Mouse (Mus musculus) small intestine, adult 2 months (tissue): Measurements from ENCODE around the gene 4430402I18Rik. TPM values are rescaled to one million over a fixed set of nuclear protein-coding genes. Genes with fewer than 3 reads are reported as not detected.

Experiments
- H3K27ac ChIP-seq: fragments of 200-500 bp; 2 replicates; pipeline ENCODE4 v1.5.1; 2012; ENCODE audit warnings: low read depth, low read length, control low read depth, inconsistent platforms; ENCODE audit not compliant: insufficient read depth
- H3K27me3 ChIP-seq: fragments of 200-500 bp; 2 replicates; pipeline ENCODE4 v1.6.1; 2012; ENCODE audit warnings: mild to moderate bottlenecking, moderate library complexity, low read length, inconsistent platforms; ENCODE audit not compliant: control insufficient read depth, insufficient read depth
- H3K36me3 ChIP-seq: fragments of 200-500 bp; 2 replicates; pipeline ENCODE4 v1.6.1; 2012; ENCODE audit warnings: mild to moderate bottlenecking, low read length, control low read depth, inconsistent platforms; ENCODE audit not compliant: control insufficient read depth, insufficient read depth
- H3K4me1 ChIP-seq: fragments of 200-500 bp; 2 replicates; pipeline ENCODE4 v1.6.1; 2012; ENCODE audit warnings: low read length, inconsistent platforms, mixed read lengths; ENCODE audit not compliant: control insufficient read depth, insufficient read depth, insufficient read length
- H3K4me3 ChIP-seq: fragments of 200-500 bp; 2 replicates; pipeline ENCODE4 v1.5.1; 2012; ENCODE audit warnings: low read depth, mild to moderate bottlenecking, control low read depth, inconsistent platforms, low read length, moderate library complexity
- CTCF ChIP-seq: fragments of 200-500 bp; IDR thresholded peaks from 2 replicates; pipeline ENCODE4 v1.5.1; 2012; ENCODE audit warnings: low read depth, mild to moderate bottlenecking, control low read depth, inconsistent platforms, low read length, moderate library complexity, mixed read lengths; ENCODE audit not compliant: insufficient replicate concordance, insufficient read length; ENCODE audit errors: extremely low read depth
- POLR2A ChIP-seq: fragments of 200-500 bp; IDR thresholded peaks from 2 replicates; pipeline ENCODE4 v1.6.1; 2012; ENCODE audit warnings: low read depth, mild to moderate bottlenecking, control low read depth, inconsistent platforms, low read length, moderate library complexity
- WGBS: fragments of 180-500 bp; shearing (Covaris S2); methylation state at CpG from one replicate; pipeline ENCODE4 v1.1.7; 2018; 5-methylcytosine and 5-hydroxymethylcytosine counted together
- polyA plus RNA-seq: library from polyadenylated mRNA; depleted of rRNA; stranded (reverse); fragments of >200 nt; gene quantifications from 2 replicates; pipeline ENCODE4 v1.2.3, GENCODE M21; 2012; rRNA removed

4430402I18Rik gene
- polyA plus RNA-seq, 1 experiment, result 0.38 TPM

DNA sequence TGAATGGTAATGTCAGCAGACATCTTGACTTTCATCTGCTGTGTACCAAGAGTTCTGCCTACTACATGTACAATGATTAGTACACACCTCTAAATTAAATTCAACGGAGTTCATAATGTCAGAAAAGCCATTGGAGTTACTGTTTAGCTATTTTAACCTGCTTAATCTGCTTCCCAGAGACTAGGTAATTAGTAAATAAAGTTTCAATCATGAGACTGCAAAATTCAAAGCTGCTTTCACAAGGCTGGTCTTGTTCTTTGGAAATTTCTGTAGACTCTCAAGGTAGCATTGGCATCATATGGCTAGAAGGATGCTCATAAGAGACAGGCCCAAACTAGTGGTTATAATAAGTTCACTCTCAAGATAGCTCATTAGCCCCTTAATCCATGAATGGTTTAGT lies 112.8 kb downstream of the 4430402I18Rik start:
- H3K4me1 ChIP-seq, result no peaks in the 10 kb centered on the region
- no peak overlapping the region for H3K27ac ChIP-seq
- H3K36me3 ChIP-seq, result no peaks in the 10 kb centered on the region
- 78% methylated on average over 1 of the region's 1 CpGs for WGBS
- TF ChIP-seq POLR2A (no peak), CTCF (no peak)
- no peak overlapping the region for H3K4me3 ChIP-seq
- H3K27me3 ChIP-seq, result no peaks in the 10 kb centered on the region

DNA sequence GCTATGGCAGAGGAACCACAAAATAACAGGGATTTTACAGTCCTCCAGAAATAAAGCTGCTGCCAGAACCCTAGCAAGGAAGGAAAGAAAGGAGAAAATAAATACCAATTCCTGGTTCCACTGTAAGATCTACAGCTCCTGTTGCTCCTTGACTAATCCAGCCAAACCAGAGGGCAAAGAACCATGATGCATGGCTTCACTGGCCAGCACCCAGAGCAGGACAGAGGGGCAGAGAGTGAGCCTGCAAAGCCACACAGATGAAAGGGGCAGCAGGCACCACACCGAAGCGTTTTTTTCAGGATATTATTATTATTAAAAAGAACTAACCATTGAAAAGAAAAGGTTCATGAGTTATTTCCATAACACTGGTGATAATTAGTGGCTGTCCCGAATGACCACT lies 115.6 kb downstream of the 4430402I18Rik start:
- 88% methylated on average over 3 of the region's 3 CpGs for WGBS
- Histone ChIP-seq H3K27ac (no peak overlapping the region), H3K4me1 (no peaks in the 10 kb centered on the region), H3K4me3 (no peak overlapping the region), H3K27me3 (no peaks in the 10 kb centered on the region), H3K36me3 (no peaks in the 10 kb centered on the region)
- TF ChIP-seq POLR2A (no peak), CTCF (no peak)

DNA sequence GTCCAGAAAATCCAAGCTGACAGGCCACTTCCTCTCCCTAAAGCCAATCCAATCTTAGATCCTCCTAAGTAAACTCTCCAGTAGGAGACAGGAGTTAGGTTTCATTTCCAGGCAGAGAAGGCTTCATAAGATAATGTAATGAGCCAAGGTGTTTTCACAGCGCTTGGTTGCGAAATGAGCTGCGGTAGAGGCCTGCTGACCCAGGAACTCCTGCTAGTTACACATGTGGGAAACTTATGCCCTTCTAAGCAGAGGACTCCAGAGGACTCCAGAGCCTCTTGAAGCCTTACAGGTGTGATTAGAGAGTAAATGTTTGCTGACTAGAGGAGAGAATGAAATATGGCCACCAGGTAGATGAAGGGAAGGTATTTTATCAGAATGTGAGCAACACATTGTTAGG lies 117.1 kb downstream of the 4430402I18Rik start:
- H3K36me3 ChIP-seq, result no peaks in the 10 kb centered on the region
- no peak for TF ChIP-seq CTCF
- no peak for TF ChIP-seq POLR2A
- 58% methylated on average over 3 of the region's 3 CpGs for WGBS
- H3K27me3 ChIP-seq, result no peaks in the 10 kb centered on the region
- H3K4me1 ChIP-seq, result no peaks in the 10 kb centered on the region
- H3K27ac ChIP-seq, result no peak overlapping the region
- no peak overlapping the region for H3K4me3 ChIP-seq

DNA sequence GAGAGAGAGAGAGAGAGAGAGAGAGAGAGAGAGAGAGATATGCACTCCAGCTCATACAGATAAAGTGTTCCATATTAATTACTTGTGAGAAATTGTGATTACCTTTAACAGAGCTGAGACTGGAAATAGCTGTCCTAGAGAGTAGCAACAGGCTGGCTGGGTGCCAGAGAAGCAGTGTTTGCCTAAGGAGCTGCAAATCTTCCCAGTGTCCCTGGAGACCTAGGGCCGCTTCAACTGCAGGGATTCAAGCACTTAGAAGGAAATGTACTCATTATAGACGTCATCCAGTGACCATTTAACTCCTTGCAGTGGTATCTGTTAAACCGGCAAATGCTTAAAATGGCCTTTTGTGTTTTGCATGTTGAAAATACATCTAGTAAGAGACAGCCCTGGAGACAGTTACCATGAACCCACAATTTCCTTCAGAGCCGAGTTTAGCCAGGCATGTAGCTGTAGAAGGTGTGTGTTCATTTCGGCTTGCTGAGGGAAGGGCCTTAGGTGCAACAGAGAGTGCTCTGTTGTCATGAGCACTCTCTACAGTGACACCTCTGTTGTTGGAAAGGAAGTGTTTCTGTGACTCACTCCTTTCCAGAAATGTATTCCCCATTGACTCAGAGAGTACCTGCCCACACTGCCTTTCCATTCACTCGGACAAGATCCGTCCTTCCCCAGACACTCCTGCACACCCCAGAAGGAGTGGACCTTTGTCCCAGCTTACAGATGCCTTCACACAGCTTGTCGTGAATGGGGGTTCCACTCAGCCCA lies 122.5 kb downstream of the 4430402I18Rik start:
- no peaks in the 10 kb centered on the region for H3K4me1 ChIP-seq
- H3K27ac ChIP-seq, result no peak overlapping the region
- H3K4me3 ChIP-seq, result no peak overlapping the region
- no peaks in the 10 kb centered on the region for H3K27me3 ChIP-seq
- 49% methylated on average over 8 of the region's 8 CpGs for WGBS
- 0 out of 2 replicates have a peak, but pooled peaks cover 2% of the 10 kb centered on the region for H3K36me3 ChIP-seq
- no peak for TF ChIP-seq POLR2A
- TF ChIP-seq CTCF, result no peak

Other genes starting within 250 kb of the 4430402I18Rik start
- 4.4 and 23.4 TPM in 2 replicates for gene Slc1a1, start 132.8 kb downstream of the 4430402I18Rik start, polyA plus RNA-seq
- gene Plpp6, start 3.8 kb downstream of the 4430402I18Rik start, polyA plus RNA-seq, result 15.6 and 27.8 TPM in 2 replicates
- gene Cdc37l1, start 22.6 kb upstream of the 4430402I18Rik start, polyA plus RNA-seq, result 1.7 and 2.6 TPM in 2 replicates
- gene Ak3, start 80.2 kb upstream of the 4430402I18Rik start, polyA plus RNA-seq, result 96.9 and 124 TPM in 2 replicates
- gene Rcl1, start 133.6 kb upstream of the 4430402I18Rik start, polyA plus RNA-seq, result 5.5 and 9.9 TPM in 2 replicates